Mouse (Mus musculus) natural killer cell, adult 2 months (primary cell): ENCODE data around the gene Gm21891.
"Not testable (repeated sequence)": the region's sequence is repeated elsewhere in the genome, so short reads cannot be mapped to it uniquely, and the experiment has no call there.

Experiments
- DNase-seq, 2 experiments: peaks; one replicate each; pipeline ENCODE4 v3.0.0; 2022; ENCODE audit warnings: low spot score in 2 of 2

Gene Gm21891

DNA sequence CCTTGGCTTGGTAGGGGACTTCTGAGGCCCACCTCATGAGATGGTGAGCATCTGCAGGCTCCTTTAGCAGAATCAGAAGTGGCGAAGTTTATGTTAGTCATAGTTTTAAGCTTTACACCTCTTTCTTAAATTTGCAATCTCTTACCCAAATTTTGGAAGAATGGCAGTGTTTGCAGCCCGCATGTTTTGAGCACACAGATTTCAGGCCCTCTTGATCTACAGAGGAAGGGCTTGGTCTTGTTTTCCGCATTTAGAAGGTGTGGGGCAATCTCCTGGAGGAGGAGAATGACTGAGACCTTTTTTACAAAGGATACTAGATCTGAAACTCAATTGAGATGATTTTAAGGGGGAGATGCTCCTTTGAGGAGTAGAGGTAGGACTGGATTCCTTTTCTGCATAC lies at the start of gene Gm21891:
Gene Gm21891, minus strand, starts transcription at position 101 of the 400 bp plus-strand sequence.
- DNase-seq: not testable (repeated sequence)

DNA sequence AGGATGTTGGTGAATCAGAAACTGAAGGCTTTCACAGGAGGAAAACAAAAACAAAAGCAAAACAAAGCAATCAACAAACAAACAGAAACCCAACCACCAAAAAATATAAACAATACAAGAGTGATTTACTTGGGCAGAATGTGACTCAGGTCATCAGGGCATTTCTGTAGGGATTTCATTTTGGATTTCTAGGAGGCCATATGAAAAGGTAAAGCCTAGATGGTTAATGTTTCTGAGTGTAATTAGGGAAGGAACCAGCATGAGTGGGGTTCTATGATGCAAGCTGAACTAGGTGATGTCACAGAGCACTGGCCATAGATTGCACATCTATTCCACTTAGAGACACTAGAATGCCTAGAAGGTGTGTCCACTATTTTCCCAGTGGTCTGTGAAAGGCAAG lies 28.4 kb upstream of the Gm21891 start, which contains the start of gene Gm21425:
Gene Gm21425, plus strand, starts transcription at position 301 of the 400 bp plus-strand sequence.
- DNase-seq: not testable (repeated sequence)
